Mouse (Mus musculus): ENCODE results near the gene Lpcat3. TPM values are rescaled to one million over a fixed set of nuclear protein-coding genes. Genes with fewer than 3 reads are reported as not detected.

The Lpcat3 gene
- polyA plus RNA-seq, 1 experiment from 2014 or later = 195 TPM

DNA sequence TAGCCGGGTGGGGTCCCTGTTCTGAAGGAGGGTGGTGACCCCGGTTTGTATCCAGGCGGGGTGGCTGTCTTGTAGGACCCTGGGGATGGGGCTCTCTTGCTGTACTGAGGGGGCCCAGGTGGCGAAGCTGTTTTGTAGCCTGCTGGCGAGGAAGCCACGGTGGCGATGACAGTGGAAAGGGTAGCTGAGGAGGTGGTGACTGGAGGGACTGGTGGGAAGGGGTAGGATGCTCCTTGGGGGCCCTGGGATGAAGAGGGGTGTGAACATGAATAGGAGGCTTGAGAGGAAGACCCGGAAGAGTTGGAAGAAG is 83.4 kb downstream of the Lpcat3 start:
- Histone ChIP-seq H3K4me2 (ENCODE audit: low read depth, low read length) (peak overlapping the region; percentile 99), H3K9me3 (ENCODE audit: control insufficient read depth, low read length) (no peaks in the 10 kb centered on the region), H3K4me3 (ENCODE audit: low read length) (peak overlapping the region; percentile 62), H3K27ac (ENCODE audit: low read length) (peak overlapping the region; percentile 90), H3K27me3 (replicated peaks; ENCODE audit: control insufficient read depth, insufficient read depth, low read length) (no peaks in the 10 kb centered on the region), H3K9ac (ENCODE audit: low read depth, low read length) (peak overlapping the region; percentile 96), H3K36me3 (ENCODE audit: control insufficient read depth, insufficient read depth, low read length) (peaks cover 20% of the 10 kb centered on the region; the same call in 1 of the 2 replicates), H3K4me1 (ENCODE audit: control insufficient read depth, insufficient read depth, low read length) (peaks cover 24% of the 10 kb centered on the region)
- ATAC-seq = no peak
- WGBS = 21% methylated on average over 8 of the region's 8 CpGs

- WGBS = 84% methylated on average over 7 of the region's 7 CpGs
- no peak overlapping the region for H3K27ac ChIP-seq (ENCODE audit: low read length)
- H3K9ac ChIP-seq (ENCODE audit: low read depth, low read length) = peak overlapping the region; percentile 96
Measured at GRCm38 (mm10) chr6:124746654-124747632, 84.1 kb downstream of the Lpcat3 start.

GRCm38 (mm10) chr6:124750405-124750804 is 87.6 kb downstream of the Lpcat3 start:
- H3K27ac ChIP-seq (ENCODE audit: low read length) = no peak overlapping the region
- H3K4me1 ChIP-seq (ENCODE audit: control insufficient read depth, insufficient read depth, low read length) = peaks cover 37% of the 10 kb centered on the region
- no peaks in the 10 kb centered on the region for H3K27me3 ChIP-seq (replicated peaks; ENCODE audit: control insufficient read depth, insufficient read depth, low read length)
- H3K36me3 ChIP-seq (ENCODE audit: control insufficient read depth, insufficient read depth, low read length) = peaks cover 12% of the 10 kb centered on the region; the same call in 1 of the 2 replicates
- no peak for ATAC-seq
- 81% methylated on average over 8 of the region's 8 CpGs for WGBS
- H3K4me2 ChIP-seq (ENCODE audit: low read depth, low read length) = no peak overlapping the region
- H3K4me3 ChIP-seq (ENCODE audit: low read length) = no peak overlapping the region
- no peaks in the 10 kb centered on the region for H3K9me3 ChIP-seq (ENCODE audit: control insufficient read depth, low read length)
- no peak overlapping the region for H3K9ac ChIP-seq (ENCODE audit: low read depth, low read length)

More at GRCm38 (mm10) chr6:124746654-124747632, 84.1 kb downstream of the Lpcat3 start:
- Histone ChIP-seq H3K27me3 (replicated peaks; ENCODE audit: control insufficient read depth, insufficient read depth, low read length) (no peaks in the 10 kb centered on the region), H3K36me3 (ENCODE audit: control insufficient read depth, insufficient read depth, low read length) (peaks cover 20% of the 10 kb centered on the region; the same call in 1 of the 2 replicates), H3K4me2 (ENCODE audit: low read depth, low read length) (peak overlapping the region; percentile 99), H3K4me3 (ENCODE audit: low read length) (no peak overlapping the region; the same call in 1 of the 2 replicates), H3K4me1 (ENCODE audit: control insufficient read depth, insufficient read depth, low read length) (peaks cover 22% of the 10 kb centered on the region), H3K9me3 (ENCODE audit: control insufficient read depth, low read length) (no peaks in the 10 kb centered on the region)
- ATAC-seq = no peak

DNA sequence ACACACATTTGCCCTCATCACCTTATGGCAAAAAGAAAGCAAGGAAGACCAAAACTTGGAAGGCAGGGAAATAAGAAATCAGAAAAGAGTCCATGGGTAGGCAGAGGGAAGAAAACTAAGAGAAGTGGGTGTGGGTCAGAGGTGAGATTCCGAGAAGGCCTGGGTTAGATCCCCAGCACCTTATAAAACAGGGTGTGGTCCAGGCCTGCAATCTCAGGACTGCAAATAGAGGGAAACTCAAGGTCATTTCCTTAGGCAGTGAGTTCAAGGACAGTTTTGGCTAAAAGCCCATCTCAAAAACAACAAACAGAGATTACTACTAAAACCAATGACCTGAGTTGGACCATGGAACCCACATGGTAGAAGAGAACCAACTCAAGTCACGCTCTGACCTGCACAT is 91.0 kb downstream of the Lpcat3 start:
- H3K4me1 ChIP-seq (ENCODE audit: control insufficient read depth, insufficient read depth, low read length) = peaks cover 40% of the 10 kb centered on the region
- WGBS = 82% methylated on average over 2 of the region's 2 CpGs
- peaks cover 7% of the 10 kb centered on the region; the same call in 1 of the 2 replicates for H3K36me3 ChIP-seq (ENCODE audit: control insufficient read depth, insufficient read depth, low read length)
- no peaks in the 10 kb centered on the region for H3K9me3 ChIP-seq (ENCODE audit: control insufficient read depth, low read length)
- no peak overlapping the region for H3K27ac ChIP-seq (ENCODE audit: low read length)
- no peak overlapping the region for H3K9ac ChIP-seq (ENCODE audit: low read depth, low read length)
- no peak overlapping the region for H3K4me3 ChIP-seq (ENCODE audit: low read length)
- H3K27me3 ChIP-seq (replicated peaks; ENCODE audit: control insufficient read depth, insufficient read depth, low read length) = no peaks in the 10 kb centered on the region
- no peak overlapping the region for H3K4me2 ChIP-seq (ENCODE audit: low read depth, low read length)
- no peak for ATAC-seq

MicroRNAs within 50 kb of the gene (microRNA counts, 519-probe panel; counts per million panel counts)
- microRNA mmu-miR-141 (3,325 counts per million, percentile 85 among the panel's probes with 10 or more counts), microRNA mmu-miR-200c (3,867 counts per million, percentile 95 among the panel's probes with 10 or more counts)

Small RNA genes within 50 kb of the gene (microRNA-seq; reads per million reads assigned to microRNA genes)
- 4,858 reads per million, percentile 88 among the genes with 10 or more reads in this experiment for gene Mir141
- 24,441 reads per million, percentile 97 among the genes with 10 or more reads in this experiment for gene Mir200c

Other genes with a start within 250 kb of the Lpcat3 start
- 47.4 and 48.5 TPM in 2 replicates for gene Pex5, start 248.0 kb upstream of the Lpcat3 start, polyA plus RNA-seq (2015; fragmentation: Nextera tagmentation; extraction: Ambion mirVana)
- 3.5 and 4.1 TPM in 2 replicates for gene Clstn3, start 198.2 kb upstream of the Lpcat3 start, polyA plus RNA-seq (2015; fragmentation: Nextera tagmentation; extraction: Ambion mirVana)
- gene C1rl, start 169.9 kb upstream of the Lpcat3 start, polyA plus RNA-seq (2015; fragmentation: Nextera tagmentation; extraction: Ambion mirVana) = 3.0 and 3.5 TPM in 2 replicates
- gene C1ra, start 150.6 kb upstream of the Lpcat3 start, polyA plus RNA-seq (2015; fragmentation: Nextera tagmentation; extraction: Ambion mirVana) = 5.1 TPM in 2 replicates
- 6.3 and 6.6 TPM in 2 replicates for gene C1s1, start 120.7 kb upstream of the Lpcat3 start, polyA plus RNA-seq (2015; fragmentation: Nextera tagmentation; extraction: Ambion mirVana)
- gene C1rb, start 92.7 kb upstream of the Lpcat3 start, polyA plus RNA-seq (2015; fragmentation: Nextera tagmentation; extraction: Ambion mirVana) = not detected in 2 replicates
- 0.06 TPM in 1 of 2 replicates, not detected in the other for gene C1s2, start 26.9 kb upstream of the Lpcat3 start, polyA plus RNA-seq (2015; fragmentation: Nextera tagmentation; extraction: Ambion mirVana)
- gene Emg1, start 49.2 kb downstream of the Lpcat3 start, polyA plus RNA-seq (2015; fragmentation: Nextera tagmentation; extraction: Ambion mirVana) = 202 and 222 TPM in 2 replicates
- 471 and 489 TPM in 2 replicates for gene Phb2, start 49.3 kb downstream of the Lpcat3 start, polyA plus RNA-seq (2015; fragmentation: Nextera tagmentation; extraction: Ambion mirVana)
- 20.4 and 22.5 TPM in 2 replicates for gene Ptpn6, start 75.7 kb downstream of the Lpcat3 start, polyA plus RNA-seq (2015; fragmentation: Nextera tagmentation; extraction: Ambion mirVana)
- 309 and 334 TPM in 2 replicates for gene Grcc10, start 78.3 kb downstream of the Lpcat3 start, polyA plus RNA-seq (2015; fragmentation: Nextera tagmentation; extraction: Ambion mirVana)
- not detected in 2 replicates for gene Gm45234, start 93.0 kb downstream of the Lpcat3 start, polyA plus RNA-seq (2015; fragmentation: Nextera tagmentation; extraction: Ambion mirVana)
- gene Atn1, start 93.5 kb downstream of the Lpcat3 start, polyA plus RNA-seq (2015; fragmentation: Nextera tagmentation; extraction: Ambion mirVana) = 8.3 and 8.8 TPM in 2 replicates
- gene Eno2, start 106.6 kb downstream of the Lpcat3 start, polyA plus RNA-seq (2015; fragmentation: Nextera tagmentation; extraction: Ambion mirVana) = 7.1 and 7.9 TPM in 2 replicates
- 0.18 and 0.26 TPM in 2 replicates for gene Lrrc23, start 116.7 kb downstream of the Lpcat3 start, polyA plus RNA-seq (2015; fragmentation: Nextera tagmentation; extraction: Ambion mirVana)
- gene Spsb2, start 145.6 kb downstream of the Lpcat3 start, polyA plus RNA-seq (2015; fragmentation: Nextera tagmentation; extraction: Ambion mirVana) = 25.7 and 31.7 TPM in 2 replicates
- gene Tpi1, start 151.3 kb downstream of the Lpcat3 start, polyA plus RNA-seq (2015; fragmentation: Nextera tagmentation; extraction: Ambion mirVana) = 1,250 and 1,271 TPM in 2 replicates
- gene Usp5, start 166.5 kb downstream of the Lpcat3 start, polyA plus RNA-seq (2015; fragmentation: Nextera tagmentation; extraction: Ambion mirVana) = 106 and 117 TPM in 2 replicates
- gene Cdca3, start 166.5 kb downstream of the Lpcat3 start, polyA plus RNA-seq (2015; fragmentation: Nextera tagmentation; extraction: Ambion mirVana) = 153 and 183 TPM in 2 replicates
- 0.70 and 1.7 TPM in 2 replicates for gene Gnb3, start 177.2 kb downstream of the Lpcat3 start, polyA plus RNA-seq (2015; fragmentation: Nextera tagmentation; extraction: Ambion mirVana)
- 5.6 and 7.2 TPM in 2 replicates for gene P3h3, start 194.7 kb downstream of the Lpcat3 start, polyA plus RNA-seq (2015; fragmentation: Nextera tagmentation; extraction: Ambion mirVana)
- 0.75 and 0.77 TPM in 2 replicates for gene Gpr162, start 201.0 kb downstream of the Lpcat3 start, polyA plus RNA-seq (2015; fragmentation: Nextera tagmentation; extraction: Ambion mirVana)
- gene Cd4, start 225.2 kb downstream of the Lpcat3 start, polyA plus RNA-seq (2015; fragmentation: Nextera tagmentation; extraction: Ambion mirVana) = 0.44 and 0.70 TPM in 2 replicates
- 1.9 TPM in 2 replicates for gene Lag3, start 248.7 kb downstream of the Lpcat3 start, polyA plus RNA-seq (2015; fragmentation: Nextera tagmentation; extraction: Ambion mirVana)